Mouse (Mus musculus) retina, postnatal 7 days (tissue): ENCODE results near the gene Clca4b.
"Not testable (repeated sequence)": the region's sequence is repeated elsewhere in the genome, so short reads cannot be mapped to it uniquely, and the experiment has no call there.

Experiments
- DNase-seq: peaks from one replicate; pipeline ENCODE4 v3.0.0-alpha.2; 2012; ENCODE audit warnings: low read depth, low spot score

Gene Clca4b

DNA sequence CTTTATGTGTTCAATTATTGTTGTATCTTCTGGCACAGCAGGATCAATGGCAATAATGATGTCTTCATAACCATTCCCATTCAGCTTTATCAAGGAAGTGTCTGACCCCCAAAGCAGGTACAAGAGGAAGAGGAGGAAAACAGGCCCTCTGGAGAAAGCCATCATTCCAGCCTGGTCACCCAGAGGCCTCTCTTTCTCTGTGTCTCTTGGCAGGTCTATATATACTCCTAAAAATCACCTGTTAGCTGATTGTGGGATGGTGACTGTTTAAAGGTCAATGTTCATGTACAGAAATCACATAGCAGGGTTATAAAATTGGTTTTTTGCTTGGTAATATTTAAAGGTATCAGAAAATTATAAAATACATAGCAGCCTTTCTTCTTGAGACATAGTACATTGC, at the start of gene Clca4b:
Gene Clca4b, minus strand, starts transcription at position 195 of the 400 bp plus-strand sequence.
- DNase-seq = no peak

DNA sequence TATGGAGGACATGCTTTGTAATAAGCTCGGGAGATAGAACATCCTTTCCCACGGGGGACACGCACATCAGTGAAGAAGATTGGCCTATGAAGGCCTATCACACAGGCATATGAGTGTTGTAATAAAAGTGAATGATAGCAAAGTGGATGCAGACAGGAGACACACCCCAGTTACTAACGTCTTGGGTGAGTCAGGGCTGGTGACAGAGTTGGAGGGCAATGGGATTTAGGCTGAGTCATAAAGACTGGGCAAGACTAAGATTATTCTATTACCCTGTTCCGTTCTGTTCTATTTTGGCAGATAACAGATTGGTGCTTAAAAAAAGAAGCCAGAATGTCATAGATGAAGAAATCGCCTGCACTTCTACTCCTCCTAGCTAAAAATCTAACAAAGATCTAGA, 48.2 kb upstream of the Clca4b start:
- DNase-seq = no peak

DNA sequence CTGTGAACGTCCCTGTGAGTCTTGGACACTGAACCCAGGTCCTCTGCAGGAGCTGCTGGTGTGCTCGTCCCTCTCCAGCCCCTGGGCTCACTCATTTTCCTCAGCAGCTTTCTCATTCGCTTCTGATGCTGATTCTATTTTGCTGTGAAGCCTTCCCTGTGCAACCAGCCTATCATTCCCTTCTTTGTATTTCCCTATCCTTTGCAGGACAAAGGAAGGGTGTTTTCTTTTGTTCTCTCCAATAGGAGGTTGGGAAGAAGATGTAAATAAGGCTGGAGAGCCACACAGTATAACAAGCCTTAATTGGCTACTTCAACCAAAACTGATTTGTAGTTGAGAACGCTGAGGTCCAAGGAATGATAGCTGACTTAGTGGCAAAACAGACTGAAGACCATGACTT, 45.3 kb upstream of the Clca4b start:
- DNase-seq = no peak

DNA sequence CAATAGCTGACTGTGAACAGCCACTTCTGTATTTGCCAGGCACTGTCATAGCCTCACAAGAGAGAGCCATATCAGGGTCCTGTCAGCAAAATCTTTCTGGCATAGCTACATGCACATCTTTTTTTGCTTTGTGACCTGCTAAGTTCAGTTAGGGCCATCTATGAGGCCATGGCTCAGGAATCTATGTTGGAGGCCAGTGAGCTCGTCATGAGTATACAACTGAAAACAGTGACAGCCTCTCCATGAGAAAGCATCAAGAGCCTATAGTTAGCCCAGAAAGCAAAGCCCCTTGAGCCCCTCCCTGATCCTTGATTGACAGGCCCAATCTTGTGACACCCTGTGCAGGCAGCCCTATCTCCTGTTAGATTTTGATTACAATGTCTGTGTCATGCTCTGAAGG, 43.8 kb upstream of the Clca4b start:
- no peak for DNase-seq

DNA sequence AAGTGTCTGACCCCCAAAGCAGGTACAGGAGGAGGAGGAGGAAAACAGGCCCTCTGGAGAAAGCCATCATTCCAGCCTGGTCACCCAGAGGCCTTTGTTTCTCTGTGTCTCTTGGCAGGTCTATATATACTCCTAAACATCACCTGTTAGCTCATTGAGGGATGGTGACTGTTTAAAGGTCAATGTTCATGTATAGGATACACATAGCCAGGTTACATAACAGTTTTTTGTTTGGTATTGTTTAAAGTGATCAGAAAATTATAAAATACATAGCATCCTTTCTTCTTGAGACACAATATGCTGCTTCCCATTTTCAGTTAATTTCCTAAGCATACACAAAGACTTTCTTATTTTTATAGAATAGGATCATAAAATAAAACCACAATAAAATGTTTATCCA, 42.6 kb upstream of the Clca4b start, which contains the start of gene Clca4a:
Gene Clca4a, minus strand, starts transcription at position 101 of the 400 bp plus-strand sequence.
- no peak for DNase-seq

DNA sequence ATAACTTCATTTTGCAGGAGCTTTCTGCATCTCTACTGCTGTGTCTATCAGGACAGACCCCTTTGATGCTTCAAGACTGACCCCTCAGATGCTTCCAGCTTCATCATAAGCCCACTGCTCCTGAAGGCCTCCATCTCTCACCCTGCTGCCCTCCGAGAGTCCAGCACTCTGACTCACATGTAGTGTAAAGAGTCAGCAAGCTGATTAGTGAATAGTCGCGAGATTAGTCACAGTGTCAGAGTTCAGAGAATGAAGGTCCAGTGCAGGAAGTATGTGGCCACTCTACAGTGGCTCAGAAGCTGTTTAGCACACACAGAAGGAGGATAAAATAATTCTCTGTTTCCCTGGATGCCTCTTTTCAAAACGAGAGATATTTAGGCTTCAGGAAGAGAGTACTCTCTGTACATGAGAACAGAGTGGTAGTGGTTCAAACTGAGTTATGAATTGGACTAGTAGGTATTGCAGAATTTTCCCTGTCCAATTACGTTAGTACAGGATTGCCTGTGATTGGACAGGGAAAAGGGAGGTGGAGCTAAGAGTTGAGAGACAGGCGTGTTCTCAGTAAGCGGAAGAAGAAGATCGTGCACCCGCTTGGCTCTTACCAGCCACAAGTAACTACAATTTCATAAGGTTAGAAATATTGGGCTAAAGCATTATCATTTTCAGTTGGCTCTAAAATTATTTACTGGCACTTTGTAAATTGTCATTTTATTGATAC, 39.4 kb upstream of the Clca4b start:
- no peak for DNase-seq

DNA sequence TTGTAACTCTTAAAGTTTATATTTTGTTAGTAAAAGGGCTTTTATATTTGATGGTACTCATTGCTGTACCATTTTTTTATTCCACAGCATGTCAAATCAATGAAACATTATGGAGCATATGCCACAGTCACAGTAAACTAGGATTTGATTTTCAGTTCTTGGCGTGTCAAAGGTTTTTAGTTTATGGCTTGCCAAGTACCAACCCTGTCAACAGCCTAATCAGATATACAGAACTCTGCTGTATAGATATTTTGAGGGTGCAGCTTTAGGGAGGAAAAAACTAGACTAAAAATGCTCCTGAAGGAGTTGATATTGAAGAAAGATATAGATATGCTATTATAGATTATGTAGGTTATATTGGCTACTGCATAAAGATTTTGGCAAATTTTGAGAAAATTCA, 37.4 kb upstream of the Clca4b start:
- DNase-seq = no peak

DNA sequence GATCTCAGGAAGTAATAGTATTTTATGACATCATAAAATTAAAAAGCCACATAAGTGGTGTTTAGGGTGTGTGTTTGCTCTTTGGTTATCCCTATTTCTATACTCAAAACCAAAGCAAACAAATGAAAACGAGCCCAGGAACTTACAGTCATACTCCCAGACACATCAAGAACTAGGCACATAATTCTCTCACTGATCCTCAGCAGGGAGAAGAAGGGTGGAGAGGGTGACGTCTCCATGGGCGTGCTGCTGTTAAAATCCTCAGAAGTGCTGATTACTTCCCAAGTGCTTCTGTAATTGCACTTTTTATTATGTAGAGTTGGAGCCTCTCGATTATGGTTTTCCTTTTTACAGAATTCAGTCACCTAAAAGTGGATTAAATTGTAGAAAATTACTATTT, 33.7 kb upstream of the Clca4b start:
- DNase-seq = no peak

DNA sequence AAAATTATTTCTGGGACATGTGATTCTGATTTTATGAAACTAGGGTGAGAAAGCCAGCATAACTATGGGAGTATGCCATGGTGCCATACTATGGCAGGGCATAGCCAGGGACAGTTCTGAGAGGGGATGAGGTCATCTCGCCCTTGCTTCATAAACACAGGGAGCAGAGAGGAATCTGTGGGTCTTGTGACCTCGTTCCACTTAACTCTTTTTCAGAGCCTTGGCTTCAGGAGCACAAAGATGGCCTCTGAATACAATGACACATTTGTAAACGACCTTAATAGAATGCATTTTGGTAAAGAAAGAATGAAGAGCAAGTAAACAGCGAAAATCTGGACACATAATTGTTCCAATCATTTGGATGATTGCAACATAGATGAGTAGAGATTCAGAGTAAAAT, 18.5 kb upstream of the Clca4b start:
- no peak for DNase-seq

DNA sequence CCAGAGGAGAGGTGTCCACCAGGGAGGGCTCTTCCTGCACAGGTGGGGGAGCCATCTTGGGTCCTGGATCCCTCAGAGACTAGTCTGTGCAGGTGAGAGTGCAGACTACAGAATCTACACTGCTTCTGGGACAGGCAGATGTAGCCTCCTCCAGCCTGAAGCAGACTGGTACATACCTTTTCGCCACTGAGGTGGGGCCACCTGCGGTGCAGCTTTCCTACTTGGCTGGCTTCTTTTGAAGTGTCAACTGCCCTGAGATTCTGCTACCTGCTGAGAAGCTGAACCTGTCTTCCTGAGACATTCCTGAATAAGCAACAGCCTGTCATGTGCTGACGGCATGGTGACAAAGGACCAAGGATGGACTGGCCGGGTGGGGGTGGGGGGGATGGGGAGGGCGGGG, 15.0 kb upstream of the Clca4b start:
- DNase-seq = not testable (repeated sequence)

DNA sequence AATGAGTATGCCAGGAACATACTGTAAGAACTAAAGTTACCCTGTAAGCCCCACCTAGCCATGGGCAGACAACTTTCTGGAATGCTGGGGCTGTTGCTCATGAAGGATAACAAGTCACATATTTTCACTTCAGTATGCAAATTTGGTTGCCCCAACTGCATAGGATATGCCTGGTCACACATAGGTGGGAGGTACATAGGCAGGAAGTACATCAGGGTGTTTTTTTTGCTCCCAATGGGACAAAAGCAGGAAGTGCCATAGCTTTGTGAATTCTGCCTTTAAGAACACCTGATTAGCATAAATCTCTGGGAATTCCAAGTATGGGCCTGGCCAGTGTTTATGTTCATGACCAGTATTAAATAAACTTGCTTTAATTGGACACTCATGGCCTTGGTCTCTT, 1.3 kb upstream of the Clca4b start:
- DNase-seq = not testable (repeated sequence)

DNA sequence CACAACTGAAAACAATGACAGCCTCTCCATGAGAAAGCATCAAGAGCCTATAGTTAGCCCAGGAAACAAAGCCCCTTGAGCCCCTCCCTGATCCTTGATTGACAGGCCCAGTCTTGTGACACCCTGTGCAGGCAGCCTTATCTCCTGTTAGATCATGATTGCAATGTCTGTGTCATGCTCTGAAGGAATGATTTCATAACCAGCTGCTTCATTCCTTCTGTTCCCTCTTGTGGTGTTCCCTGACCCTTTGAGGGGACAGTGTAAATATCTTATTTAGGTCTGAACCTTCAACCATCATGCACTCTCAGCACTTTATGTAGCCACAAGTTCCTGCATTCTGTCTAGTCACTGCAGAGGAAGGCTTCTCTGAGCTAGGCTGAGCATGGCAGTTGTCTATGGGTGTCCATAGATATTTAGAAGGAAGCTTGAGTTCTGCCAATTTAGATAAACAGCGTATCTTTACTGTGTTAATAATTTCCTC, 722 bp upstream of the Clca4b start:
- DNase-seq = no peak

DNA sequence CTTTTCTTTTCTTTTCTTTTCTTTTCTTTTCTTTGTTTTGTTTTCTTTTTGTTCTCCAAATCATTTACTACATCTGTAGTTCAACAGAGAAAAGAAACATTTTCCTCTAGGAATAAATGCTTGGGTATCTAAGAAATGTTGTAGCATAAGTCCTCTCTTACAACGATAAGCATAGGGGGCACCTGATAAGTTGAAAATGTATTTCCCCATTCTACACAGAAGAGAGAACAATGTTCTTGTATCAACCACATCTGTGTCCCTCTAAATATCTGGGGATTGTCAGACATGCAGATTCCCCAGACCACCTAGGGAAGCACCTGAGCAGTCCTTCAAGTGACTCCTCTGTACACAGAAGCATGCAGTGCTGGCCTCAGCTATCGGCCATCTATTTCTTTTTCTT, 18.3 kb downstream of the Clca4b start:
- no peak for DNase-seq

DNA sequence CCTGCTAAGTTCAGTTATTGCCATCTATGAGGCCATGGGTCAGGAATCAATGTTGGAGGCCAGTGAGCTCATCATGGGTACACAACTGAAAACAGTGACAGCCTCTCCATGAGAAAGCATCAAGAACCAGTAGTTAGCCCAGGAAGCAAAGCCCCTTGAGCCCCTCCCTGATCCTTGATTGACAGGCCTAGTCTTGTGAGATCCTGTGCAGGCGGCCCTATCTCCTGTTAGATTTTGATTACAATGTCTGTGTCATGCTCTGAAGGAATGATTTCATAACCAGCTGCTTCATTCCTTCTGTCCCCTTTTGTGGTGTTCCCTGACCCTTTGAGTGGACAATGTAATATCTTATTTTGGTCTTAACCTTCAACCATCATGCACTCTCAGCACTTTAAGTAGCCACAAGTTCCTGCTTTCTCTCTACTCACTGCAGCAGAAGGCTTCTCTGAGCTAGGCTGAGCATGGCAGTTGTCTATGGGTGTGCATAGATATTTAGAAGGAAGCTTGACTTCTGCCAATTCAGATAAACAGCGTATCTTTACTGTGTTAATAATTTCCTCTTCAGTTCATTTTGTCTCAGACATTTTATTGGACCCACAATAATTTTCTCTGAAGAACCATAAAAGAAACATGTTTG, 35.2 kb downstream of the Clca4b start:
- no peak for DNase-seq

DNA sequence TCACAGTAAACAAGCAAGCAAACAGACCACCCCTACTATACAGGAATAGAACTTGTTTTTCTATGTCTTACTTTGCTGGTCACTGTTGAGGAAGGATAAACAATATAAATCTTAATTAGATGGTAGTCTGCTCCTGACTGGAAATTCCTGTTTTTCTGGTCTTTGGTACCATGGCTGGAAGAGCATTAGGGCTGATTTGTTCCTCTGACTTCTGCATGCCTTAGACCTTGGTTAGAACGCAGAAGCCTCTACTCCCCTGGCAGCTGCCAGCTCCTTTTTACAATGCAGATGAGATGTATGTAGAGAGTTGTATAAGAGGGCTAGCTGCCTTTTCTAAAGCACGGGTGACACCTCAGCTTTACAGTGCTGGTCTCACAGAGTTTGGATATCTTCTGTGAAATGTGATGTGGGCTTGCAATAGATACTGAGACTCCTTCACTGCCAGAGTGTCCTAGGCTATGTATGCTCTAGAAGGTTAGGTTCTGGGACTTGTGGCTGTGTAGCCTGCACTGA, 42.0 kb downstream of the Clca4b start:
- DNase-seq = no peak

DNA sequence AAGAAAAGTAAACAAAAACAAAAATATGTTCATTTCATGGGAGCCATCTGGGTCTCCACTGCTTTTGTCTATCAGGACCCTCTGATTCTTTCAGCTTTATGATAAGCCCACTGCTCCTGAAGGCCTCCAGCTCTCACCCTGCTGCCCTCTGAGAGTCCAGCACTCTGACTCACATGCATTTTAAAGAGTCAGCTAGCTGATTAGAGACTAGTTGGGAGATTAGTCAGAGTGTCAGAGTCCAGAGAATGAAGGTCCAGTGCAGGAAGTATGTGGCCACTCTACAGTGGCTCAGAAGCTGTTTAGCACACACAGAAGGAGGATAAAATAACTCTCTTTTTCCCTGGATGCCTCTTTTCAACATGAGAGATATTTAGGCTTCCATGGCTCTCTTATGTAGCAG, 45.4 kb downstream of the Clca4b start:
- no peak for DNase-seq

DNA sequence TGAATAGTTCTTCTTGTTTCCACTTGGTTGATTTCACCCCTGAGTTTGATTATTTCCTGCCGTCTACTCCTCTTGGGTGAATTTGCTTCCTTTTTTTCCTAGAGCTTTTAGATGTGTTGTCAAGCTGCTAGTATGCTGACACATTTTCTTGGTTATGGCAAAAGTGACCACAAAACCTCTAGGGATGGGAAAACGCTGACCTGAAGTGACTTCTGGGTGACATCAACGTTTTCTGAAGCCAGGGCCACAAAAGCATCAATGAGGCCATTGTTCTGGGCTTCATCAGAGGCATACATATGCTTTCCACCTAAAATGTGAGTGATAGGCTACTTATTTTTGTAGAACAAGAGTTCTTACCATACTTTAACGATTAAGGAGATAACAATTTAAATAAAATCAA, 60.3 kb downstream of the Clca4b start:
- DNase-seq = not testable (repeated sequence)
